Mouse (Mus musculus): ENCODE results near the gene Bicc1. TPM values are rescaled to one million over a fixed set of nuclear protein-coding genes. Genes with fewer than 3 reads are reported as not detected.

The Bicc1 gene
- 4.9 and 6.6 TPM in 2 replicates for polyA plus RNA-seq (2015; fragmentation: Nextera tagmentation; extraction: Ambion mirVana)

- no peaks in the 10 kb centered on the region for H3K36me3 ChIP-seq (ENCODE audit: control insufficient read depth, insufficient read depth, low read length)
- peaks cover 6% of the 10 kb centered on the region for H3K4me1 ChIP-seq (ENCODE audit: control insufficient read depth, insufficient read depth, low read depth, low read length)
- peaks cover 3% of the 10 kb centered on the region; the same call in 1 of the 2 replicates for H3K27me3 ChIP-seq (replicated peaks; ENCODE audit: control insufficient read depth, insufficient read depth, low read length)
- peak; percentile 95 for ATAC-seq
- no peaks in the 10 kb centered on the region for H3K9me3 ChIP-seq (ENCODE audit: control insufficient read depth, low read length)
- 5% methylated on average over 15 of the region's 69 CpGs for WGBS
- peak within 1 kb of the TSS; percentile 81 for H3K4me3 ChIP-seq (ENCODE audit: low read length)
- peak within 1 kb of the TSS; percentile 97 for H3K4me2 ChIP-seq (ENCODE audit: low read length)
- peak within 1 kb of the TSS; percentile 56 for H3K27ac ChIP-seq (ENCODE audit: low read depth, low read length)
- peak within 1 kb of the TSS; percentile 78 for H3K9ac ChIP-seq (ENCODE audit: low read depth, low read length)
Measured at GRCm38 (mm10) chr10:71159676-71160235, at the start of gene Bicc1. Bicc1 (minus strand) TSS chr10:71159700.

- no peak overlapping the region for H3K9ac ChIP-seq (ENCODE audit: low read depth, low read length)
- H3K9me3 ChIP-seq (ENCODE audit: control insufficient read depth, low read length): no peaks in the 10 kb centered on the region
- no peak overlapping the region for H3K27ac ChIP-seq (ENCODE audit: low read depth, low read length)
- H3K4me2 ChIP-seq (ENCODE audit: low read length): no peak overlapping the region
- H3K36me3 ChIP-seq (ENCODE audit: control insufficient read depth, insufficient read depth, low read length): no peaks in the 10 kb centered on the region
- H3K4me1 ChIP-seq (ENCODE audit: control insufficient read depth, insufficient read depth, low read depth, low read length): peaks cover 5% of the 10 kb centered on the region
- H3K4me3 ChIP-seq (ENCODE audit: low read length): no peak overlapping the region
- H3K27me3 ChIP-seq (replicated peaks; ENCODE audit: control insufficient read depth, insufficient read depth, low read length): no peaks in the 10 kb centered on the region
- ATAC-seq: no peak
- WGBS: 82% methylated on average over 2 of the region's 2 CpGs
Measured at GRCm38 (mm10) chr10:71201512-71201911, 42.0 kb upstream of the Bicc1 start.

- H3K9me3 ChIP-seq (ENCODE audit: control insufficient read depth, low read length): no peaks in the 10 kb centered on the region
- H3K4me2 ChIP-seq (ENCODE audit: low read length): no peak overlapping the region
- H3K4me3 ChIP-seq (ENCODE audit: low read length): no peak overlapping the region
- no peak overlapping the region for H3K27ac ChIP-seq (ENCODE audit: low read depth, low read length)
- no peaks in the 10 kb centered on the region for H3K27me3 ChIP-seq (replicated peaks; ENCODE audit: control insufficient read depth, insufficient read depth, low read length)
- no peak overlapping the region for H3K9ac ChIP-seq (ENCODE audit: low read depth, low read length)
- ATAC-seq: no peak
- 56% methylated on average over 5 of the region's 5 CpGs for WGBS
- no peaks in the 10 kb centered on the region for H3K36me3 ChIP-seq (ENCODE audit: control insufficient read depth, insufficient read depth, low read length)
- peaks cover 5% of the 10 kb centered on the region for H3K4me1 ChIP-seq (ENCODE audit: control insufficient read depth, insufficient read depth, low read depth, low read length)
Measured at GRCm38 (mm10) chr10:71200964-71201363, 41.5 kb upstream of the Bicc1 start.

- Histone ChIP-seq H3K4me2 (ENCODE audit: low read length) (no peak overlapping the region), H3K9ac (ENCODE audit: low read depth, low read length) (no peak overlapping the region), H3K9me3 (ENCODE audit: control insufficient read depth, low read length) (no peaks in the 10 kb centered on the region), H3K4me1 (ENCODE audit: control insufficient read depth, insufficient read depth, low read depth, low read length) (peaks cover 5% of the 10 kb centered on the region), H3K27me3 (replicated peaks; ENCODE audit: control insufficient read depth, insufficient read depth, low read length) (no peaks in the 10 kb centered on the region), H3K4me3 (ENCODE audit: low read length) (no peak overlapping the region), H3K36me3 (ENCODE audit: control insufficient read depth, insufficient read depth, low read length) (no peaks in the 10 kb centered on the region), H3K27ac (ENCODE audit: low read depth, low read length) (no peak overlapping the region)
- no peak for ATAC-seq
- WGBS: 91% methylated on average over 8 of the region's 8 CpGs
Measured at GRCm38 (mm10) chr10:71198676-71199075, 39.2 kb upstream of the Bicc1 start.

- Histone ChIP-seq H3K9me3 (ENCODE audit: control insufficient read depth, low read length) (no peaks in the 10 kb centered on the region), H3K4me3 (ENCODE audit: low read length) (no peak overlapping the region), H3K4me2 (ENCODE audit: low read length) (no peak overlapping the region), H3K9ac (ENCODE audit: low read depth, low read length) (no peak overlapping the region), H3K27me3 (replicated peaks; ENCODE audit: control insufficient read depth, insufficient read depth, low read length) (no peaks in the 10 kb centered on the region), H3K36me3 (ENCODE audit: control insufficient read depth, insufficient read depth, low read length) (no peaks in the 10 kb centered on the region), H3K4me1 (ENCODE audit: control insufficient read depth, insufficient read depth, low read depth, low read length) (peaks cover 5% of the 10 kb centered on the region), H3K27ac (ENCODE audit: low read depth, low read length) (no peak overlapping the region)
- WGBS: 78% methylated on average over 14 of the region's 14 CpGs
- no peak for ATAC-seq
Measured at GRCm38 (mm10) chr10:71197036-71197785, 37.7 kb upstream of the Bicc1 start.

DNA sequence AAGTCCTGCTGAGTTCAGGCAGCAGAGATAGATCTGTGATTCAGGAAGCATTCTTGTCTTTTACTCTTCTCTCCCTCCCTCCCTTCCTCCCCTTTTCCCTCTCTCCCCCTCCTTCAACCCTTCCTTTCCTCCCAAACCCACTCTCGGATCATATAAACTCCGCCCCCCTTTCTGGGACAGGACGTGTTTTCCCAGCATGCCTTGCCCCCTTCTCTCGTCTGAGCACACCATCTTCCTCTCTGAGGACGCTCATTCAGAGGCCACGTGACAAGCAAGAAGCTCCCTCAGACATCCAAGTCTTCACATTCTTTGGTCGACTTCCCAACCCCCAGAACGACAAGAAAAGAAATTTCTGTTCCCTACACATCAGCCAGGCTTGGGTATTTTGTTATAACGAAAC is 36.0 kb upstream of the Bicc1 start:
- WGBS: 46% methylated on average over 9 of the region's 9 CpGs
- Histone ChIP-seq H3K9ac (ENCODE audit: low read depth, low read length) (no peak overlapping the region), H3K27ac (ENCODE audit: low read depth, low read length) (no peak overlapping the region), H3K36me3 (ENCODE audit: control insufficient read depth, insufficient read depth, low read length) (no peaks in the 10 kb centered on the region), H3K4me2 (ENCODE audit: low read length) (no peak overlapping the region), H3K27me3 (replicated peaks; ENCODE audit: control insufficient read depth, insufficient read depth, low read length) (no peaks in the 10 kb centered on the region), H3K4me1 (ENCODE audit: control insufficient read depth, insufficient read depth, low read depth, low read length) (peaks cover 3% of the 10 kb centered on the region), H3K4me3 (ENCODE audit: low read length) (no peak overlapping the region), H3K9me3 (ENCODE audit: control insufficient read depth, low read length) (peaks cover 2% of the 10 kb centered on the region; the same call in 1 of the 2 replicates)
- no peak for ATAC-seq

GRCm38 (mm10) chr10:71194713-71195112 is 35.2 kb upstream of the Bicc1 start:
- 85% methylated on average over 7 of the region's 7 CpGs for WGBS
- Histone ChIP-seq H3K9ac (ENCODE audit: low read depth, low read length) (no peak overlapping the region), H3K4me1 (ENCODE audit: control insufficient read depth, insufficient read depth, low read depth, low read length) (no peaks in the 10 kb centered on the region), H3K4me3 (ENCODE audit: low read length) (no peak overlapping the region), H3K36me3 (ENCODE audit: control insufficient read depth, insufficient read depth, low read length) (no peaks in the 10 kb centered on the region), H3K9me3 (ENCODE audit: control insufficient read depth, low read length) (peaks cover 2% of the 10 kb centered on the region; the same call in 1 of the 2 replicates), H3K4me2 (ENCODE audit: low read length) (no peak overlapping the region), H3K27ac (ENCODE audit: low read depth, low read length) (no peak overlapping the region), H3K27me3 (replicated peaks; ENCODE audit: control insufficient read depth, insufficient read depth, low read length) (no peaks in the 10 kb centered on the region)
- ATAC-seq: no peak

DNA sequence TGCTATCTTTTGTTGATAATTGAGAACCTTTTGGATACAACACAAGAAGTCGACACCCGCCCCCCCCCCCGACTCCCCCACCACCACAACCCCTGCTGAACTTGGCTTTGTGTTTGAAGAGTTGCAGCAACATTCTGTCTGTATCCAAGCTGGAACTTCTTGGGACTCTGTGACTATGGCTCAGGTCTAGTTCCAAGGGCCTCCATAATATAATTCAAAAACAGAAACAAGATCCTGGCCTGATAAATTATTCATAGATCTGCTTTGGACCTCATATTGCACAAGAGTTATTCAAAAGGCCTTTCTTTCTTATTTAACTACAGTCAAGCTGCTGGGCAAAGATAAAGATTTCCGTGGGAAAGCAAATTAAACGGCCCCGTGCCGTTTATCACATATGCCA is 33.8 kb upstream of the Bicc1 start:
- H3K36me3 ChIP-seq (ENCODE audit: control insufficient read depth, insufficient read depth, low read length): no peaks in the 10 kb centered on the region
- no peak overlapping the region for H3K4me3 ChIP-seq (ENCODE audit: low read length)
- no peak for ATAC-seq
- no peaks in the 10 kb centered on the region for H3K27me3 ChIP-seq (replicated peaks; ENCODE audit: control insufficient read depth, insufficient read depth, low read length)
- peaks cover 2% of the 10 kb centered on the region; the same call in 1 of the 2 replicates for H3K9me3 ChIP-seq (ENCODE audit: control insufficient read depth, low read length)
- no peak overlapping the region for H3K9ac ChIP-seq (ENCODE audit: low read depth, low read length)
- no peaks in the 10 kb centered on the region for H3K4me1 ChIP-seq (ENCODE audit: control insufficient read depth, insufficient read depth, low read depth, low read length)
- H3K27ac ChIP-seq (ENCODE audit: low read depth, low read length): no peak overlapping the region
- 28% methylated on average over 7 of the region's 7 CpGs for WGBS
- H3K4me2 ChIP-seq (ENCODE audit: low read length): no peak overlapping the region

- whole genome bisulfite sequencing: 57% methylated on average over 11 of the region's 11 CpGs
- no peak overlapping the region for H3K9ac ChIP-seq (ENCODE audit: low read depth, low read length)
- ATAC-seq: no peak
Measured at GRCm38 (mm10) chr10:71192886-71193285, 33.4 kb upstream of the Bicc1 start.

More at GRCm38 (mm10) chr10:71192886-71193285, 33.4 kb upstream of the Bicc1 start:
- Histone ChIP-seq H3K4me3 (ENCODE audit: low read length) (no peak overlapping the region), H3K4me1 (ENCODE audit: control insufficient read depth, insufficient read depth, low read depth, low read length) (no peaks in the 10 kb centered on the region), H3K27me3 (replicated peaks; ENCODE audit: control insufficient read depth, insufficient read depth, low read length) (no peaks in the 10 kb centered on the region), H3K36me3 (ENCODE audit: control insufficient read depth, insufficient read depth, low read length) (no peaks in the 10 kb centered on the region), H3K4me2 (ENCODE audit: low read length) (no peak overlapping the region), H3K27ac (ENCODE audit: low read depth, low read length) (no peak overlapping the region), H3K9me3 (ENCODE audit: control insufficient read depth, low read length) (peaks cover 2% of the 10 kb centered on the region; the same call in 1 of the 2 replicates)
